Mouse (Mus musculus): ENCODE measurements around the gene Ascl5.

DNA sequence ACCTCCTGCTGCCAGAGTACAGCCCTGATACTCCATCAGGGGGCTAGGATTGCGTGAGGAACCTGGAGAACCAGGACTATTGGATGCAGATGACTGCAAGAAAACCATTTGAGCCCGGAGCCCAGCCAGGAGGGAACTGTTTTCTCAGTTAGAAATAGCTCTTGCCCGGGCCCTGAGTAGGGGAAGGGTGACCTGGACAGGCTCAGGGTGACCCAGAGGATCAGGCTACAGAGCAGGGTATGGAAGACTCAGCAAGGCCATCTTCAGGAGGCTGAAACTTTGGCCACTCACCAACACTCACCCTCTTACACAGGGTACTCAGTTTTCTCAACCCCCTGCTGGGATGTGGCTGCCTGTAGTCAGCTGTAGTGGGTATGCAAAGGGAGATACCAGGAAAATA, 17.0 kb downstream of the Ascl5 start:
- no peak for TF ChIP-seq CTCF (IDR thresholded peaks at IDR 0.05; ENCODE audit: low read depth, low read length)
- no peak for TF ChIP-seq POLR2A (IDR thresholded peaks at IDR 0.05; ENCODE audit: extremely low read depth, insufficient read depth, low read length)

All from liver, adult 2 months (tissue).